Mouse (Mus musculus): ENCODE measurements around the gene Alppl2. TPM values are rescaled to one million over a fixed set of nuclear protein-coding genes. Genes with fewer than 3 reads are reported as not detected.

Gene Alppl2
- polyA plus RNA-seq, 2 experiments from 2014 or later, result not detected

DNA sequence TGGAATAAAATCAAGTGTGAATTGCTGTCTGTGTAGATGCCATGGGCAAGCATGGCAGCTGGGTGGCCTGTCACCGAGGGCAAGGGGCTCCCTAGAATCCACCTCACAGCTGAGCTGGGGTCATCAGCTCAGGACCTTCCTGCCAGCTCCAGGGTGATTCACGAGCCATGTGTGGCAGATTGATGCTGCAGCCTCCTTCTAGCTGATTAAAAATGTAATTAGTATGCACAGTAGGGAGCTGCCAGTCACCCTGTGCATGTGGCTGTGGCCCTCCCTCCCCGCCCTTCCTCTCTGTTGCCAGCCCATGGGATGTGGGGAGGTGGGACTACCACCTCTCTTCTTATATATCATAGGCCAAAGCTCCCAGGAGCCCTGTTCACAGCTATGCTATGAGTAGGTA, 39.7 kb downstream of the Alppl2 start:
- no peak for ATAC-seq

DNA sequence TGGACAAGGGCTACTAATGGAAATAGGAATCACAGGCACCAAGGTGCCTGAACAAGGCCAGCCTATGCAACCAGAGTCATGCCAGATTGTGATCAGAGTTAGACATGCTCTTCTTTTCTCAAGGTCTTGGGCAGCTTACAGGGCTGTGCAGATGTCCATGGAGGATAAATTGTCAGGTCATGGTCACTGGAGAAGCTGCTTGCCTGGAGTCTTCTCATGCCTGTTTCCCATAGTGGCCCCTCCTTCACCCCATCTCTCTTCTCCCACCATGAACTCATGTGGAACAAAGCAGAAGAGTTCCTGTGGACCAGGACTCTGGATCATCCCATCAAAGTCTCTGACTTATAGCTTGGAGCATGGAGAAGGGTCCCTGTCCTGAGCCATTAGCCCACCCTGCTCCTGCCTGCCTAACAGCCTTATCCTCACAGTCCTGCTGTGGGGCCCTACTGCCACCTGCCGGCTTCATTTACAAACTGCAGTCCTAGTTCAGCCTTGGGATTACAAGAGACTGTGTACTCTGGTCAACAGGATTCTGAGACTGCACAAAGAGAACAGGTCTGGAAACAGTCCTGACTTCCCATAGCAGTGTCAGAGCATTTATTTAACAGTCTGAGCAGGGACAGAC, 47.8 kb downstream of the Alppl2 start:
- no peak for ATAC-seq

- peak; percentile 49 for ATAC-seq
Measured at GRCm38 (mm10) chr1:87041119-87041518, 48.6 kb downstream of the Alppl2 start.

DNA sequence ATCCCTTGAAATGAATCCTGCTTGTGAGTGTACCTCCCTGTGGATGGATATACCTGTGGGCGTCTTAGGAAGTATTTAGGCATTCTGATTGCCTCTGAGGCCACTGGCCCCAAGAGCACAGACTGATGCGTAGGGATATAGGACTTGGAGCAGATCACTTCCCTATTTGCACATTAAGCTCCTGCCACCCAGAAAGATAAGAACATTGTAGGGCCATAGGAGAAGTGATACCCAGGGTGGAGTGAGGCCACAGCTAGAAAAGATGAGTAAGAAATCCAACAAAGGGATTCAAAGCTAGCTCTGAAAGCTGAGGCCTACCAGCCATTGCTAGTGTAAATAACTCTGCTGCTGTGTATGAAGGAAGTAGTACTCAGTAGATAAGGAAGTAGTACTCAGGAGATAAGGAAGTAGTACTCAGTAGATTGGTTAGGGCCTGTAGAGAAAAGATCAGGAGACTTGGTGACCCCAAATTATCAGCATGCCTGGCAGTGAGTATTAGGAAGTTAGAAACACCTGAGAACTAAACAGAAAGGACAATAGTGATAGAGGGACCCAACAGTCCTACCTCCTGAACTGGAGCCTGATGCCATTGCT, 51.2 kb downstream of the Alppl2 start:
- ATAC-seq, result no peak

Other genes starting within 250 kb of the Alppl2 start
- gene Alpi, start 11.7 kb upstream of the Alppl2 start, polyA plus RNA-seq (2017; shearing (Covaris generic)), result not detected
- not detected for gene Akp3, start 35.0 kb upstream of the Alppl2 start, polyA plus RNA-seq (2017; shearing (Covaris generic))
- gene Ecel1, start 66.6 kb upstream of the Alppl2 start, polyA plus RNA-seq (2017; shearing (Covaris generic)), result under 1 TPM; 0.51 to 0.54 TPM
- not detected for gene Prss56, start 93.4 kb upstream of the Alppl2 start, polyA plus RNA-seq (2017; shearing (Covaris generic))
- not detected for gene Chrnd, start 100.7 kb upstream of the Alppl2 start, polyA plus RNA-seq (2017; shearing (Covaris generic))
- under 1 TPM in 1 of 2 experiments, not detected in 1; 0.30 TPM for gene Chrng, start 114.7 kb upstream of the Alppl2 start, polyA plus RNA-seq (2017; shearing (Covaris generic))
- gene Eif4e2, start 124.0 kb upstream of the Alppl2 start, polyA plus RNA-seq (2017; shearing (Covaris generic)), result 100 to 1,000 TPM; 101 to 133 TPM
- gene Efhd1, start 174.4 kb upstream of the Alppl2 start, polyA plus RNA-seq (2017; shearing (Covaris generic)), result under 1 TPM in 1 of 2 experiments, not detected in 1; 0.35 TPM
- 10 to 100 TPM; 62.2 to 62.8 TPM for gene Gigyf2, start 237.1 kb upstream of the Alppl2 start, polyA plus RNA-seq (2017; shearing (Covaris generic))

All from CD4-positive, CD25-positive, alpha-beta regulatory T cell, adult 4 months (primary cell).